Mouse (Mus musculus): ENCODE results near the gene Ggt6. TPM values are rescaled to one million over a fixed set of nuclear protein-coding genes. Genes with fewer than 3 reads are reported as not detected.

Ggt6 gene
- polyA plus RNA-seq, 1 experiment from 2014 or later = 0.79 TPM

- ATAC-seq = no peak
- DNase-seq = no peak
- Histone ChIP-seq H3K9me3 (ENCODE audit: low read length) (no peaks in the 10 kb centered on the region), H3K4me3 (ENCODE audit: low read depth, low read length) (no peak overlapping the region), H3K4me2 (ENCODE audit: low read depth, low read length) (no peak overlapping the region), H3K27ac (ENCODE audit: low read depth) (peak overlapping the region; percentile 11; the same call in 1 of the 2 replicates), H3K36me3 (replicated peaks; ENCODE audit: insufficient read depth, low read length) (no peaks in the 10 kb centered on the region), H3K4me1 (ENCODE audit: insufficient read depth) (peaks cover 48% of the 10 kb centered on the region), H3K9ac (replicated peaks) (no peak overlapping the region), H3K27me3 (ENCODE audit: insufficient read depth, low read length) (no peaks in the 10 kb centered on the region)
- no peak for TF ChIP-seq EP300 (IDR thresholded peaks at IDR 0.05; ENCODE audit: low read depth)
- no peak for TF ChIP-seq CTCF (IDR thresholded peaks at IDR 0.05; ENCODE audit: low read depth)
- WGBS (ENCODE audit: insufficient replicate concordance) = 46% methylated on average over 6 of the region's 6 CpGs
Measured at GRCm38 (mm10) chr11:72478228-72478627, 42.9 kb downstream of the Ggt6 start.

- TF ChIP-seq EP300 (IDR thresholded peaks at IDR 0.05; ENCODE audit: low read depth) (no peak), CTCF (IDR thresholded peaks at IDR 0.05; ENCODE audit: low read depth) (no peak)
- ATAC-seq = no peak
- no peak overlapping the region for H3K27ac ChIP-seq (ENCODE audit: low read depth)
Measured at GRCm38 (mm10) chr11:72479499-72479898, 44.2 kb downstream of the Ggt6 start.

GRCm38 (mm10) chr11:72481313-72481712 is 46.0 kb downstream of the Ggt6 start:
- no peaks in the 10 kb centered on the region for H3K9me3 ChIP-seq (ENCODE audit: low read length)
- no peak for ATAC-seq
- H3K27ac ChIP-seq (ENCODE audit: low read depth) = no peak overlapping the region
- no peak overlapping the region for H3K4me3 ChIP-seq (ENCODE audit: low read depth, low read length)
- DNase-seq = no peak
- no peaks in the 10 kb centered on the region for H3K36me3 ChIP-seq (replicated peaks; ENCODE audit: insufficient read depth, low read length)
- no peaks in the 10 kb centered on the region for H3K27me3 ChIP-seq (ENCODE audit: insufficient read depth, low read length)
- no peak for TF ChIP-seq EP300 (IDR thresholded peaks at IDR 0.05; ENCODE audit: low read depth)
- no peak overlapping the region for H3K4me2 ChIP-seq (ENCODE audit: low read depth, low read length)
- H3K4me1 ChIP-seq (ENCODE audit: insufficient read depth) = peaks cover 28% of the 10 kb centered on the region
- H3K9ac ChIP-seq (replicated peaks) = no peak overlapping the region
- 55% methylated on average over 5 of the region's 5 CpGs for WGBS (ENCODE audit: insufficient replicate concordance)

More at GRCm38 (mm10) chr11:72479499-72479898, 44.2 kb downstream of the Ggt6 start:
- no peaks in the 10 kb centered on the region for H3K9me3 ChIP-seq (ENCODE audit: low read length)
- H3K4me2 ChIP-seq (ENCODE audit: low read depth, low read length) = no peak overlapping the region
- H3K36me3 ChIP-seq (replicated peaks; ENCODE audit: insufficient read depth, low read length) = no peaks in the 10 kb centered on the region
- DNase-seq = no peak
- no peak overlapping the region for H3K4me3 ChIP-seq (ENCODE audit: low read depth, low read length)
- H3K27me3 ChIP-seq (ENCODE audit: insufficient read depth, low read length) = no peaks in the 10 kb centered on the region
- H3K9ac ChIP-seq (replicated peaks) = no peak overlapping the region
- 47% methylated on average over 2 of the region's 2 CpGs for WGBS (ENCODE audit: insufficient replicate concordance)
- peaks cover 36% of the 10 kb centered on the region for H3K4me1 ChIP-seq (ENCODE audit: insufficient read depth)

GRCm38 (mm10) chr11:72481952-72482351 is 46.6 kb downstream of the Ggt6 start:
- ATAC-seq (peak; percentile 28), DNase-seq (no peak)
- Histone ChIP-seq H3K27me3 (ENCODE audit: insufficient read depth, low read length) (no peaks in the 10 kb centered on the region), H3K4me3 (ENCODE audit: low read depth, low read length) (no peak overlapping the region), H3K9ac (replicated peaks) (no peak overlapping the region), H3K9me3 (ENCODE audit: low read length) (no peaks in the 10 kb centered on the region), H3K4me1 (ENCODE audit: insufficient read depth) (peaks cover 26% of the 10 kb centered on the region), H3K27ac (ENCODE audit: low read depth) (no peak overlapping the region), H3K36me3 (replicated peaks; ENCODE audit: insufficient read depth, low read length) (no peaks in the 10 kb centered on the region), H3K4me2 (ENCODE audit: low read depth, low read length) (no peak overlapping the region)
- WGBS (ENCODE audit: insufficient replicate concordance) = 45% methylated on average over 4 of the region's 4 CpGs
- peak; percentile 42; the same call in 1 of the 2 replicates for TF ChIP-seq EP300 (IDR thresholded peaks at IDR 0.05; ENCODE audit: low read depth)
- no peak for TF ChIP-seq CTCF (IDR thresholded peaks at IDR 0.05; ENCODE audit: low read depth)

GRCm38 (mm10) chr11:72484549-72484948 is 49.2 kb downstream of the Ggt6 start:
- 23% methylated on average over 6 of the region's 6 CpGs for WGBS (ENCODE audit: insufficient replicate concordance)
- TF ChIP-seq CTCF (IDR thresholded peaks at IDR 0.05; ENCODE audit: low read depth) (no peak), EP300 (IDR thresholded peaks at IDR 0.05; ENCODE audit: low read depth) (no peak)
- Histone ChIP-seq H3K36me3 (replicated peaks; ENCODE audit: insufficient read depth, low read length) (no peaks in the 10 kb centered on the region), H3K4me3 (ENCODE audit: low read depth, low read length) (no peak overlapping the region), H3K9me3 (ENCODE audit: low read length) (no peaks in the 10 kb centered on the region), H3K9ac (replicated peaks) (no peak overlapping the region; the same call in 1 of the 2 replicates), H3K4me1 (ENCODE audit: insufficient read depth) (peaks cover 36% of the 10 kb centered on the region), H3K4me2 (ENCODE audit: low read depth, low read length) (no peak overlapping the region), H3K27me3 (ENCODE audit: insufficient read depth, low read length) (peaks cover 9% of the 10 kb centered on the region), H3K27ac (ENCODE audit: low read depth) (no peak overlapping the region)
- ATAC-seq (no peak), DNase-seq (no peak)

GRCm38 (mm10) chr11:72485157-72485556 is 49.8 kb downstream of the Ggt6 start:
- Histone ChIP-seq H3K27ac (ENCODE audit: low read depth) (no peak overlapping the region), H3K9ac (replicated peaks) (no peak overlapping the region), H3K27me3 (ENCODE audit: insufficient read depth, low read length) (peaks cover 11% of the 10 kb centered on the region), H3K4me2 (ENCODE audit: low read depth, low read length) (no peak overlapping the region), H3K4me1 (ENCODE audit: insufficient read depth) (peaks cover 36% of the 10 kb centered on the region), H3K4me3 (ENCODE audit: low read depth, low read length) (no peak overlapping the region), H3K9me3 (ENCODE audit: low read length) (no peaks in the 10 kb centered on the region), H3K36me3 (replicated peaks; ENCODE audit: insufficient read depth, low read length) (no peaks in the 10 kb centered on the region)
- TF ChIP-seq EP300 (IDR thresholded peaks at IDR 0.05; ENCODE audit: low read depth) (no peak), CTCF (IDR thresholded peaks at IDR 0.05; ENCODE audit: low read depth) (no peak)
- ATAC-seq (no peak), DNase-seq (no peak)
- WGBS (ENCODE audit: insufficient replicate concordance) = 41% methylated on average over 5 of the region's 5 CpGs

GRCm38 (mm10) chr11:72485960-72486359 is 50.6 kb downstream of the Ggt6 start:
- DNase-seq (no peak), ATAC-seq (no peak)
- peaks cover 34% of the 10 kb centered on the region for H3K4me1 ChIP-seq (ENCODE audit: insufficient read depth)
- H3K36me3 ChIP-seq (replicated peaks; ENCODE audit: insufficient read depth, low read length) = no peaks in the 10 kb centered on the region
- no peak overlapping the region for H3K27ac ChIP-seq (ENCODE audit: low read depth)
- 67% methylated on average over 11 of the region's 11 CpGs for WGBS (ENCODE audit: insufficient replicate concordance)
- peaks cover 15% of the 10 kb centered on the region for H3K27me3 ChIP-seq (ENCODE audit: insufficient read depth, low read length)
- H3K4me2 ChIP-seq (ENCODE audit: low read depth, low read length) = no peak overlapping the region
- no peaks in the 10 kb centered on the region for H3K9me3 ChIP-seq (ENCODE audit: low read length)
- no peak overlapping the region for H3K4me3 ChIP-seq (ENCODE audit: low read depth, low read length)
- TF ChIP-seq CTCF (IDR thresholded peaks at IDR 0.05; ENCODE audit: low read depth) = no peak
- no peak for TF ChIP-seq EP300 (IDR thresholded peaks at IDR 0.05; ENCODE audit: low read depth)
- no peak overlapping the region for H3K9ac ChIP-seq (replicated peaks)

Measured in liver, postnatal 0 days (tissue).